8 mouse cellular contexts compared by ENCODE assay signal in genomic region chr1:155557642-155558011, GRCm38 (mm10). TPM values are rescaled to one million over a fixed set of nuclear protein-coding genes. Genes with fewer than 3 reads are reported as not detected.
DNase-seq lines count a peak whose midpoint lies in the region; ATAC-seq and TF ChIP-seq lines count a peak whose summit lies in the region.

No protein-coding gene starts in this region.

- H3K36me3 ChIP-seq in heart, embryonic 11.5 days (ENCODE audit: control insufficient read depth, insufficient read depth, low read length): no peaks in the 10 kb centered on the region
- H3K36me3 ChIP-seq in ES-Bruce4 (ENCODE audit: control insufficient read depth, insufficient read depth, low read length, poor library complexity, severe bottlenecking): peaks cover 4% of the 10 kb centered on the region

- no peaks in the 10 kb centered on the region for H3K9me3 ChIP-seq in heart, embryonic 11.5 days (replicated peaks; ENCODE audit: control insufficient read depth, low read length)
- H3K9me3 ChIP-seq in ES-Bruce4 (replicated peaks; ENCODE audit: control insufficient read depth, insufficient read depth, low read length, poor library complexity, severe bottlenecking): no peaks in the 10 kb centered on the region

- peaks cover 15% of the 10 kb centered on the region; the same call in 1 of the 2 replicates for H3K4me1 ChIP-seq in heart, embryonic 11.5 days (ENCODE audit: control insufficient read depth, insufficient read depth, low read length)
- no peaks in the 10 kb centered on the region for H3K4me1 ChIP-seq in ES-Bruce4 (ENCODE audit: control insufficient read depth, insufficient read depth, low read length)

- no peak for TF ChIP-seq CTCF in ES-Bruce4 (IDR thresholded peaks at IDR 0.05; ENCODE audit: low read depth, low read length)

- H3K4me2 ChIP-seq in heart, embryonic 11.5 days: peak overlapping the region; percentile 80

- no peak for TF ChIP-seq POLR2A in ES-Bruce4 (IDR thresholded peaks at IDR 0.05; ENCODE audit: insufficient read depth, low read length)

- no peaks in the 10 kb centered on the region for H3K27me3 ChIP-seq in heart, embryonic 11.5 days (ENCODE audit: control insufficient read depth, insufficient read depth, low read length)
- H3K27me3 ChIP-seq in ES-Bruce4 (ENCODE audit: control insufficient read depth, insufficient read depth, low read length, poor library complexity, severe bottlenecking): no peaks in the 10 kb centered on the region

- DNase-seq in heart, postnatal 14 days: no peak
- DNase-seq in layer of hippocampus, postnatal 14 days (ENCODE audit: low spot score in 2 of 2): no peak
- DNase-seq in left cerebral cortex, postnatal 4 days: no peak

- ATAC-seq in heart, embryonic 11.5 days (replicated peaks; ENCODE audit: insufficient number of reproducible peaks, low FRiP score, low TSS enrichment): no peak
- ATAC-seq in granulocyte monocyte progenitor cell, adult 5-6 weeks (replicated peaks; ENCODE audit: poor library complexity, severe bottlenecking): peak; percentile 10; the same call in 1 of the 2 replicates
- peak; percentile 5; the same call in 1 of the 2 replicates for ATAC-seq in megakaryocyte, adult 5-6 weeks (ENCODE audit: poor library complexity, severe bottlenecking)
- no peak for ATAC-seq in cerebellum, adult (ENCODE audit: insufficient number of reproducible peaks, low FRiP score, low TSS enrichment)

- intact Hi-C loops in heart, postnatal 14 days (cut with DNase I): no loop called here
- intact Hi-C loops in left cerebral cortex, postnatal 4 days (cut with DNase I): no loop called here

- 60% methylated on average over 9 of the region's 9 CpGs for WGBS in heart, embryonic 11.5 days (ENCODE audit: insufficient replicate concordance)

- H3K4me3 ChIP-seq in heart, embryonic 11.5 days (ENCODE audit: low read depth, low read length): peak overlapping the region; percentile 97
- H3K4me3 ChIP-seq in ES-Bruce4 (ENCODE audit: low read depth, low read length): peak overlapping the region; percentile 85

- no peak for TF ChIP-seq EP300 in ES-Bruce4 (IDR thresholded peaks at IDR 0.05; ENCODE audit: insufficient read depth, low read depth, low read length)

- peak overlapping the region; percentile 97 for H3K9ac ChIP-seq in heart, embryonic 11.5 days (ENCODE audit: low read depth, low read length)
- H3K9ac ChIP-seq in ES-Bruce4 (ENCODE audit: low read depth, poor library complexity, severe bottlenecking): peak overlapping the region; percentile 94

- no peak overlapping the region; the same call in 1 of the 2 replicates for H3K27ac ChIP-seq in heart, embryonic 11.5 days (ENCODE audit: low read depth, low read length)
- no peak overlapping the region for H3K27ac ChIP-seq in ES-Bruce4 (ENCODE audit: insufficient read depth, low read length)

RNA-seq across cellular contexts. Expression of gene Acbd6, which starts 0.3 kb away (rescaled TPM):
- 56.4 and 59.9 TPM in 2 replicates for polyA plus RNA-seq in heart, embryonic 11.5 days (2014; fragmentation: Nextera tagmentation; extraction: Ambion mirVana)
- 10 to 100 TPM; 46.4 to 50.3 TPM for total RNA-seq in heart, postnatal 14 days (2021)
- 62.2 and 78.4 TPM in 2 replicates for polyA plus RNA-seq in ES-Bruce4 (2011; ENCODE audit: insufficient read depth, insufficient read length, low read depth, missing spikeins)
- total RNA-seq in granulocyte monocyte progenitor cell, adult 5-6 weeks (2014; fragmentation: Nextera tagmentation): 35.3 and 45.4 TPM in 2 replicates
- total RNA-seq in granulocyte monocyte progenitor cell, adult 5-6 weeks (2017): 22.5 TPM in 2 replicates
- total RNA-seq in megakaryocyte, adult 5-6 weeks (2015): 19.6 and 20.9 TPM in 2 replicates
- 9.3 and 24.0 TPM in 2 replicates for total RNA-seq in megakaryocyte, adult 5-6 weeks (2017)
- total RNA-seq in layer of hippocampus, postnatal 14 days (2021): 10 to 100 TPM; 92.0 to 92.7 TPM
- total RNA-seq in left cerebral cortex, postnatal 4 days (2021): 100 to 1,000 TPM; 116 to 121 TPM

Comparison
In these comparisons a context has a peak if more than half of its experiments do, and no peak if none do; other contexts are left out.
1. ATAC-seq: peak in granulocyte monocyte progenitor cell, adult 5-6 weeks (single experiment) and megakaryocyte, adult 5-6 weeks (single experiment); none in heart, embryonic 11.5 days (single experiment) and cerebellum, adult (single experiment).